Mouse (Mus musculus) liver, postnatal 0 days (tissue): ENCODE data around the gene Nup107.

Source experiments
- CTCF ChIP-seq: sonication (generic); IDR thresholded peaks from 2 replicates; pipeline ENCODE4 v1.5.1; 2016; ENCODE audit warnings: antibody characterized with exemption, low read depth
- EP300 ChIP-seq: IDR thresholded peaks from 2 replicates; pipeline ENCODE4 v1.6.1; 2016; ENCODE audit warnings: antibody characterized with exemption, low read depth, mild to moderate bottlenecking

DNA sequence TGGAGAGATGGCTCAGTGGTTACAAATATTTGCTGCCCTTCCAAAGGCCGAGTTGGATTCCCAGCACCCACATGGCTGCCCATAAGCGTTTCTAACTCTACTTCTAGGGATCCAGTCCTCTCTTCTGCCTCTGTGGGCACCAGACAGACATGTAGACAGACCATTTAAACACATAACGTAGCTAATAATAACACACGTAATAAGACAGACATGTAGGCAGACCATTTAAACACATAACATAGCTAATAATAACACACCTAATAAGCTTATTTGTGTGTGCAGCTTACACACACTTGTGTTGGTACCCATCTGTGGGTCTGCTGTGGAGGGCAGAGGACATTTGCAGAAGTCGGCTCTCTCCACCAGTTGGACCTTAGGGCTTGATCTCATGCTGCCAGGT, 35.7 kb downstream of the Nup107 start:
- TF ChIP-seq CTCF (no peak), EP300 (no peak)
